Mouse (Mus musculus) urinary bladder, postnatal 25 days (tissue): Measurements from ENCODE around the gene Tnp1.

Experiments used
- DNase-seq: peaks from one replicate; pipeline ENCODE4 v3.0.0; 2022; ENCODE audit warnings: low spot score

Gene Tnp1

DNA sequence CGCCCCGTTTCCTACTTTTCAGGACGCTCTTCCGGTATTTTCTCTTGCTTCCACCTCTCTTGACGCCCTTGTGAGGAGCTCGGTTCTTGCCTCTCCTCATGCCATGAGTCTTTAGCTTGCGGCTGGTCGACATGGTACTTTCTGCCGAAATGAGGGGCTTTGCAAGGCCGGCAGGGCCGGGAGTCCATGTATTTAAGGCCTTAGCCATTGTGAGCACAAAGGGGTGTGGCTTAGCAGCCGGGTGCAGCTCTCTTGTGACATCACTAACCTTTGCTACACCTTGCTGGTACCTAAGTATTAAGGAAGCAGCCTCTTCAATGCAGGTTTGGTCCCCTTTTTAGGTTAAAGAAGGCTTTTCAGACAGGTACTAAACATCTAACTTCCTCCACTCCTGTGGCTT lies at the start of gene Tnp1:
TSS of gene Tnp1 (minus strand) at position 179 of the 400 bp plus-strand sequence.
- DNase-seq, result no peak

DNA sequence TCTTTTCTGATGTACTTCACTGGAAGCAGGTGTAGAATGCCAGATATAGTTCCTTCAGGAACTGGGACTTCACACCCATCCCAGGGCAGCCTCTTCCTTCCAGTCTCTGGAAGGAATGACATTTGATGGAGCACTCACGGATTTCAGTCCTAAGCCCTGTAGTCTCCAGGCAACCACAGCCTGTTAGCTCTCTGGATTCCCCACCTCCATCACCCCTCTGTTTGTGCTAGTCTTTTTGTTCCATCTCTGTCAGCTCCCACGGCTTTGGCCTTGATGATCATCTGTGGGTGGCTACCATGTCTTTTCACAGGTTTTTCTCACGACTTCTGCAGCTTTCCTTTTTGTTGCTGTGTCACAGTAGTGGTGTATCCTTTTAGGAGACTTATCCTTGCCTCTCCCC lies 48.6 kb upstream of the Tnp1 start:
- DNase-seq, result no peak

DNA sequence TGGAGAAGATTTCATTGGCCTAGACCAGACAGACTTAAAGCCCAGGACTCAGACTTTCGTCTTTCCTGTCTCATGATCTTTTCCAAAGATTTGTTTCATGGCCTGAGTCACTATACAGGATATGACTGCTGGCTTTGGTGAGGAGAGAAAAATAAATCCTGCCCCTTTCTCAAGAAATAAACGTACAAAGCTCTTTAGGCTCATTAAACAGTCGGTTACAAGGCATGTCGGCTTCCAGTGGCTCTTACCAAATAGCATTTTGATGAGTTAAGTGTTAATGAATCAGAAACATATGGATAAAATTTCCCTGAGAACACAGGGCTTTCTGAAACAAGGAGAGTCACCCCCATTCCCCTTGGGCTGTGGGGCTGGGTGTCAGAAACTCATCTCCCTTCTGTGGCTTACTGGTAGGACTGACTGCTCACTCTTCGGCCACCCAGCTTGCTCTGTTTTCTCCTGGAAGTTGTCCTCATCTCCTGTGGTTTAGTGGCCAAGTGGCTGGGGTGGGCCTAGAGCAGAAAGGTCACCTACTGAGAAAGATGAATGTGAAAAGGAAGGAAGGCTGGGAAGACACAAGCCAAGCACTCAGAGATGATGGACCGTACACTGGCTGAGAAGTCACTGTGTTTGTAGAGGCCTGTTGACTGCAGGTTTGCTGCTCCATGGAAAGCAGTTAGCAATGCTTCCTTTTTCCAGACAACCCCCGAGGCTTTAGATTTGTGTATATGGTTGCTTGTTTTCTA lies 46.0 kb upstream of the Tnp1 start:
- DNase-seq, result no peak

DNA sequence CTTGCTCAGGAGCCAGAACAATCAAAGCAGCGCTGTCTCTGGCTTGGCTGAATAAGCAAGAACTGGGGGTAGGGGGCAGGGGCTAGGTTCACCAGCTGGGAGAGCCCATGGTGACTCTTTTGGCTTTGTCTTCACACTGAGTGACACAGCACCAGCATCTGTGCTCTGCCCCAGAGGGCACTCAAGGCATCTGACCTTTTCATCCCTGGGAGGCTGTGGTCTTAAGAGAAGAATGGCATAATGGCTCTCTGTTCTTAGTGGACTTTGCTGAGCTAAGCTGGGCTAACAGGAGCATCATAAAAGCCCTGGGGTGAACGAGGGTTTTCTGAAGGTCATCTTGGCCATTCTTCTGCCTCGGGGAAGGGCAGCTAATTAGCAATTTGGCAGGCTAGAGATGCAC lies 44.6 kb upstream of the Tnp1 start:
- no peak for DNase-seq

DNA sequence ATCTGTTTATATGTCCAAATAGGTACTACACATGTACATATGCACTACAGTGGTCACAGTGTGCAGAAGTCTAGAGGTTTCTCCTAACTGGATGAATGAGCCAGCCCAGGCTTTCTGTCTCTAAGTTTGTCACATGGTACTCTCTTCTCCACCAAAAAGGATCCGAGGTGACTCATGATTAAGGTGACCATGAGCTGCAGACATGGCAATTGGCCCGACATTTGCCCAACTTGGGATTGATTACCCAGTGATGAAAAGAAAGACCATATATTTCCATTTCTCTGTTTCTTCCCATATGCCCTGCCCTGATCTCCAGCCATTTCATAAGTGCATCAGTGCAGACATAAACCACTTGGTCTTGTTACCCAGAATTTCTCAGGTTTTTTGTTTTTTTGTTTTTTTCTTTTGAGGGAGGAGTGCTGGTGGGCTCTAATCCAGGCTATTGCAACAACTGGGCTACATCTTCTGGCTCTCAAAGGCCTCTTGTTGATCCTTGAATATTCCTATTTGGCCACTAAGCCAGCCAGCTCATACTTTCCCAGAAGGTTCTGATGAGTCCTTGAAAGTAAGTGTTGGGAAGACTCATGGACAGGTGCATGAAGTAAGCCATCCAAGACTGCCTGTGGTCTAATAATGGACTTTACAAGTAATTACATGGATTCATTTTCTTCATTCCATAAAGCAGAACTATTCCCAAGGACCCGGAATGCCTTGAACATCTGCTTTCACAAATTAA lies 40.7 kb upstream of the Tnp1 start:
- DNase-seq, result no peak

DNA sequence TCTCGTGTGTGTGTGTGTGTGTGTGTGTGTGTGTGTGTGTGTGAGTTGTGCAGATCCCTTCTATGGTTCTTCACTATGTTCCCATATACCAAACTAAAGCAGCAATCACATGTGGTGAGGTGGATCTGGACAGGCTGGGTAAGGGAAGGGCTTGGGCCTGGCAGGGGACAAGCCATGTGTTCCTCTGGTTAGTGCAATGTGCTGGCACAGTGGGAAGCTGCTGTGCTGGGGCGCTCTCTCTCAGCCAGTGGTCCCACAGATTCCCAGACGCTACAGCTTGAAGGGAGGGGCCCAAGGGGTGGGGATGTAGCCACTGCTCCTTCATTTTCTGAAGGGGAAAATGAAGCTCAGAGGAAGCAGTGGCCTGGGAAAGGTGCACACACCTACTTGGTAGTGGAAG lies 40.1 kb upstream of the Tnp1 start:
- no peak for DNase-seq

DNA sequence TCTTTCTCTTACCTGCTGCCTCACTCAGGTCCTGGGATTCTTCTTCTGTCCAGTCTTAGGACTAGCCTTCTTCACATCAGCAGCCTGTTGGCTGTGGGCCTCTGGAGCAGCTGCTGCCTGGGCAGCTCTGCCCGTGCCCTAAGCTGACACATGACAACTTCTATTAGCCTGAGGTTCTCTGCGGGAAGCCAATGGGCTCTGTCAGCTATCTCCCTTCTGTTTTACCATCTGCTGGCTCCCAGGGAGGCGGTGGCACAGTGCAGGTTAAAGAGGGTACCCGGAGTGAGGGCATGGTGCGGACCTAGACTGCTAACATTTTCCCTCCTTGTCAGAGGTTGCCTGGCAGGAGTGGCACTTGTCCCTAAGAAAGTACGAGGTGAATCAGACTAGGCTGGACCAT lies 39.5 kb upstream of the Tnp1 start:
- DNase-seq, result no peak

DNA sequence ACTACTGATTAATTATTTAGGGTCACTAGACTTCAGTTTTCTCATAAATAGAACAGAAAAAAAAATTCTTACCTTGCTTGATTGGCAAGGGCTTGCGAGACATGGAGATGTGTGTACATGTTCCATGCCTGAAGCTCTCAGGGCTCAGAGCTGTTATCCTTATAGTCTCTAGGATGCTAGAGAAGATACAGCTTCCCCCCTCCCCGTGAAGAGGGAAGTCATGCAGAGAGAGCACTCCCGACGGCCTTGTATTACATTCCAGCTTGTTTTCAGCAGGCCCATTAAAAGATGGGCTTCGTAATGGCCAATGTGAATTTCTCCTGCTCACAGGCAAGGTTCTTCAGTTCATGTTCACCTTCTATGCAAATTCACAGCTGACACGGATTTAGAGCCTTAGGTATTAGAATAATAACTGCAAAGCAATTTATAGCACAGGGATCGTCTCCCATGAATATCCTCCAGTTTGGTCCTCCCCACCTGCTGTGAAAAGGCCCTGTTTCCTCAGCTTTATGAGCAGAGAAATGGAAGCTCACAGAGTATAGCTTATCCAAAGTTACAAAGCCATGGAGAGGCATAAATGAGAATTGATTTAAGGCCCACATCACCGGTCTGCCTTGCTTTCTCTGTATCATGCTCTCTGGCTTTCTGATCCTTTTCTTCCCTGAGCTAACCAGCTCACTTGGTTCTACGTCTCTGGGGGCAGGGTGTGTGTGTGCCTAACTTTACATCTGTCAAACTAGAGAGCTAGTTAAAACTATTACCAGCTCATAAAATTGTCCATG lies 38.0 kb upstream of the Tnp1 start:
- no peak for DNase-seq

DNA sequence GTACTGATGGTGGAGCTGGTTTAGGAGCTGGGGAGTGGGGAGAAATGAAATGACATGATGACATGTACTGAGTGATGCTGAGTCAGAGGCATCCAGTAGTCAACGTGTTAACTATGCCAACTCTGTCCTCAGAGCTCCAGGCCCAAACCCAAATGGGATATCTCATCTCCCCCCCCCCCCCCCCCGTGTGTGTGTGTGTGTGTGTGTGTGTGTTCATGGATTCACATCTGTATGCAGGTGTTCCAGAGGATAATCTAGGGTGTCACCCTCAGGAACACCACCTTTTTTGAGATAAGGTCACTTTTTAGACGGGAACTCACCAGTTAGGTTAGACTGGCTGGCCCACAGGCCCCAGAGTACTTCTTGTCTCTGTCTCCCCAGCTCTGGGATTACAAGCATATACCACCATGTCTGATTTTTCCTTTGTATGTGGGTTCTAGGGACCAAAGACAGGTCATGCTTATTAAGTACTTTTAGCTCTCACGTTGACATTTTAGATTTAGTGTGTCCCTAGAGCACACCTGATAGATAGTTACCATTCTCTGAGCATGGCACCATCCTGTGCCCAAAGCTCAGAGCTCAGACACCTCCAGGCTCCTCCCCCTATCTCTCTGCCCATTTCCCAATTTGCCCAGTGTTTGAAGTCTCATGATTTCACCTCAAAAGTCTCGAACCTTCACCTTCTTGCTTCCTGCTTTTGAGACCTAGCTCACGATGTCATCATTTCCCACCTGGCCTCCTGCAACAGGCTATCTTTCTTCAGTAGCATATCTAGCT lies 31.4 kb upstream of the Tnp1 start:
- DNase-seq, result no peak

DNA sequence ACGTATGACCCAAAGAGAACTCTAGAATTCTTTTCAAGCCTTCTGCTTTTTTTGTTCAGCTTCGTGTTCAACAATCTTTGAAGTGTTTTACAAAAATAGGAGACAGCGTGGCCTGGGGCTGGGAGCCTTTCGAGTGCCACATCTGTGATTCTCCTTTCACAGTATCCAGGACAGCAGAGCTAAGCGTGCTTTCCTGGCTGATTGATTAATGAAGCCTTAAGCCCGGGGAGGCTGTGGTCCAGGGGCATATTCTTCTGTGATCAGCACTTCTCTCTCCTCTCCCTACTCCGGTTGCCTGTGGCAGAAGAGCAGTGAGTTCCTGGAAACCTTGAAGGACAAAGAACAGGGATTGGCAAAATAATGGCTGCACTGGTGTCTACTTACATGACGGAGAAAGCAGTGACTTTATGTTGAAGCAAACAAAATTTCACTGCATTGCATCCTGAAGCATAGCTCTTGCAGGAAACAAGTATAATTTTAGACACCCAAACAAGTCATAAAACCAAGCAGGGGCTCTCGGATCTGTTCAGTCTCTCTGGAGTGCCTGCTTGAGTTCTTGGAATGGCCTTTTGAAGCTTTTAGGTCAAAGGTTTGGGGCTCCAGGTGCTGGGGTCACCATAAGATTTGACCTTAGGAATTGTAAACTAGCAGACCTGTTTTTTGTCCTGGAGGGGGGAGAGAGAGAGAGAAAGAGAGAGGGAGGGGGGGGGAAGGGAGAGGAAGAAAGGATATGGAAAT lies 30.4 kb upstream of the Tnp1 start:
- DNase-seq, result no peak

DNA sequence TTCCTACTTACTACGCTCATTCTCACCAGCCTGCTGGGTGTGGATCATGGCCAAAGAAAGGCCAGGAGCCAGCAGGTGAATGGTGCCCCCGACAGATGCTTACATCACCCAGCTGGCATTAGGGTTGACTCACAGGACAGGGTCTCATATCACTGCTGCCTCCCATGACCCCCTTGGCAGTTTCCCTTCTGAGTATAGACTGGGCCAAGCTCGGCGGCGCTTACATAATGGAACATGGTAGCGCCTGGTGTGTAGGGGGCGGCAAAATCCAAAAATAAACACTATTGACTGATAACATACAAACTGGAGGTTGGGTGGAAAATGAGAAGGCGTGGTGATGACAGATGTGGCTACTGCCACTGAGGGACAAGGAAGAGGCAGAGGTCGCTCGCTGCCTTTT lies 28.0 kb upstream of the Tnp1 start:
- DNase-seq, result no peak

DNA sequence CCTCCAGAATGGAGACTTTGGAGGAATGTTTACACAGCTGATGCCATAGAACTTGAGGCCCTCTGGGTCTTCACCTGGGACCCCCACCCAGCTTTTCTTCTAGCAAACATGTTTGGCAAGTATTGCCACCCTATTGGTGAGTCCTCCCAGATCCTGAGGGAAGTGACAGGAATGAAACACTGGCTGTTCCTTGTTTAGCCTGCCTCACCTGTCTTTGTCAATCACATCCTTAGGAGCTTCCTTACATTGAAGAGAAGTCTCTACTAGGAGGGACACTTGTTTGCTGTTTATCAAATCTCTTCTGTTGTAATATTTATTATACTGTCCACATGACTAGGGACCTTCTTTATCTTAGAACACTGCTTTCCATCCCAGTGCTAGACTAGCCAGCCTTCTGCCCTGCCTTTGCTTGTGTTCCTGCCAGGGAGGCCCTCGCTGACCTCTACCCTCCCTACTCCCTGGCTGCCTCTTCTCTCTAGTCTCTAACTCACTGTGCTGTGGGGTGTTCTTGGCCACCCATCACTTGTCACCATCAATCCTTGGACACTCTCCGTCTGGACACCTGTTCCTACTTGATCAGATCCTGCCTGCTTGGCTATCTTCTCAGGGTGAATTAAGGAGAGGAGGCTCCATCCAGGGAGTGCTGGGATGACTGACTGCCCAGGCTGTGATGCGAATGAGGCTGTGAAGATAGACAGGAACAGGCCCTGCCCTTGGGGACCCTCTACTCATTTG lies 25.1 kb upstream of the Tnp1 start:
- DNase-seq, result no peak

DNA sequence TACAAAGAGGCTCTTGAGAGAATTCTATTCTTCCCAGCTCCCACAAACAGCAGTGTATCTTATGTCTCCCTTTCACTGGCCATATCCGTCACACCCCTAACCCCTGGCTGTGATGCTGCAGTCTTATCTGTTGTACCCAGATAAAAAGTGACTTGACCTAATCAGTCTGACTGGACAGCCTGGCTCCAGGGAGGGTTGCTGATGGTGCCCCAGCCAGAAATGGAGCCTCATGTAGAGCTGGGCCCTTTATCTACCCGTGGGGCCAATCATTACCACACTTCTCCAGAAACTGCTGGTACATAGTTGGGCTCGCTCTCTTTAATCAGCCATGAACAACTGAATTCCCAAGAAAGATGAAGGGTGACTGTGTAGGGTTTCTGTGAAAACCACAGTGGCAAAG lies 22.8 kb upstream of the Tnp1 start:
- no peak for DNase-seq

DNA sequence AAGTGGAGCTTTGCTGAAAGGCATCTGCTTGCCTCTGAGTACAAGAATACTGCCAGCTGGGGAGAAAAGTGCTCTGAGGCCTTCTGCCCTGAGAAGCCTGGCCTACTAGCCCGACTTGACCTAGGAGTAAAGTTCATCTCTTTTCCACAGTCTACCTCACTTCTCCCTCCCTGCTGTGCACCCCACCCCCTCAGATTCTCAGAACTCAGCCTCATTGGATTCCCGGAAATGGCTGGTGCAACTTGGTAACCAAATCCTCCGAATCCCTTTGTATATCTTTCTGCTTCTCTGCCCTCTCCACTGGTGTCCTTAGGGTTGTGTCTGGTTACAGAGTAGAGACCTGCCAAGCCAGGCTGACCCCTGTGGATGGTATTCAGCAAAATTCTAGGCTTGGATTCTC lies 20.8 kb upstream of the Tnp1 start:
- no peak for DNase-seq

DNA sequence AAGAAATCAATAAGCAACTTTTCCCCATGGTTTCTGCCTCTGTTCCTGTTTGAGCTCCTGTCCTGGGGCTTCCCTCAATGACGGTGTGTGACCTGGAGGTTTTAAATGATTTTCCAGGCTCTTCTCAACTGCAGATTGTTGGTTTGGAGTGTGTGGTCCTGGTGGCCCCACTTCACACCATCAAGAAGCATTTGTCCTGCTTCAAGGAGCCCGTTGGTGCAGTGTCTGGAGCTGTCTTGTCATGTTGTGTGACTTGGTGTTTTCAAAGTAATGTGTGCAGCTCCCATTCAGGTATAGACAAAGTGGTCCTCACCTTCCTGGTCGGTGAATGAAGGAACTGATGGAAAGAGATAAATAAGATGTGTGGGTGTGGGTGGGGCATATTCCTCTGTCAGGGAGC lies 20.0 kb upstream of the Tnp1 start:
- DNase-seq, result no peak

DNA sequence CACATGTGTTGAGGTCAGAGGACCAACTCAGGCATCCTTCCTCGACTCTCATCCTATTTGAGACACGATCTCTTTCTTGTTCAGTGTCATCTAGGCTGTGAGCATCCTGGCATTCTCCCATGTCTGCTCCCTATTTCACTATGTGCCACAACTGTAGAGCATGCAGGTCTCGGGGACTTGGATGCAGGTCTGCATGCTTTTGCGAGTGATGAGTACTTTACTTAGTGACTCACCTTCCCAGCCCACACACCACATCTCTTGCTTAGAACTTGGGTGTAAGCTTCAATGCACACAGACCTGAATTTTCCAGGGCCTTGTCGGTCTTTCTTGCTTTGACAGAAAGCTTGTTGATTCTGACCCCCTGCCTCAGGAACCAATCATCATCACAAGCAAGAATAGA lies 16.8 kb upstream of the Tnp1 start:
- DNase-seq, result no peak

DNA sequence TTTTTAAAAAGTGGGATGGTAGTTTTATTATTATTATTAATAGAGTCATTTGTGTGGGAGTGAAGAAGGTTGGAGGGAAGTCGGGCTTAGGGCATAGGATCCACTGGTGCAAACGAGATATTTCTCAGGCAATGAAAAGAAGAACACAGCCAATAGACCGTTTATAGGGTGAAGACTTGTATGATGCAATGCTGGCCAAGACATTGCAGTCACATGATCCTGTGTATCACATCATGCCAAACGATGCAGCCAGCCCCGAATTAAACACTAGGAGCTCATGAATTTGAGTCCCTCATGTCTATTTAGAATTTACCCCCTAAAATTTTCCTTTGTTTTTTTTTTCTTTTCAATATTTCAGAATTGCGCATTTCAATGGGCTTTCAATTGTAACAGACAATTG lies 13.0 kb upstream of the Tnp1 start:
- no peak for DNase-seq

DNA sequence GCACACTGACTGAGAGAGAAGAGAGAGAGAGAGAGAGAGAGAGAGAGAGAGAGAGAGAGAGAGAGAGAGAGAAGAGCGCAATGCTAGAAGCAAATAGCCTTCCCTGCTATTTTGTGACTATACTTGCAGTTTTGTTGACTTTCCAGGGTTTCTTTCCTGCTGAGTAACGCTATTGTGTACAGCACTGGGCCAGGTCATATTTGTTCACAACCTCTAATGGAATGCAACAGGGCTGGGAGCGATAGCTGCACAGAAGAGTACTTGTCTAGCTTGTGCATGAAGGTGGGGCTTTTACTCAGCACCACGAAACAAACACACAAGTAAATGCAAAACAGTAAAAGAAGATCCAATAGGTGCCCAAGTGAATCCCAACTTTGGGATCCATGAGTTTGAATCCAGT lies 11.7 kb upstream of the Tnp1 start:
- no peak for DNase-seq

DNA sequence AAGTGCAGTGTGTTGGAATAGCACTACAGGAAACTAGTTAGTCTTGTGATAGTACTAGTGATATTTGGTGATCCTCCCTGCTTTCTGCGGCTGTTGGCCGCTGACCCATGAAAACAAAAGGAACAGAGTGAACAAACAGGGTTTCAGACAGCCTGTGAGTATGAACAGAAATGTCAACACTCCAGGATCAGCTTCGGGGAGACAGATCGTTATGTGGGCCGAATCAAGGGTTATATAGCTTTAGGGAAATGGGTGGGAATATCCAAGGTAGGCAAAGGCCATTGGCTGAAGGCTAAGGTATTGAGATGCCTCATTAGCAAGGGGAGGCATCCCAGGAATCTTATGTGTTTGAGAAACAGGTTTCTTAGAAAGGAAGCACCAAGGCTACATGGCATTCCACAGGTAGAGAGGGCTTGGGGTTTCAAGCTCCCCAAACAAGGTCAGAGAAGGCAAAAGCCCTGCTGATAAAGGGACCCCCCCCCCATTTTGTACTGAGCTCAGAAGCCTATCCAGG lies 11.1 kb upstream of the Tnp1 start:
- DNase-seq, result no peak

DNA sequence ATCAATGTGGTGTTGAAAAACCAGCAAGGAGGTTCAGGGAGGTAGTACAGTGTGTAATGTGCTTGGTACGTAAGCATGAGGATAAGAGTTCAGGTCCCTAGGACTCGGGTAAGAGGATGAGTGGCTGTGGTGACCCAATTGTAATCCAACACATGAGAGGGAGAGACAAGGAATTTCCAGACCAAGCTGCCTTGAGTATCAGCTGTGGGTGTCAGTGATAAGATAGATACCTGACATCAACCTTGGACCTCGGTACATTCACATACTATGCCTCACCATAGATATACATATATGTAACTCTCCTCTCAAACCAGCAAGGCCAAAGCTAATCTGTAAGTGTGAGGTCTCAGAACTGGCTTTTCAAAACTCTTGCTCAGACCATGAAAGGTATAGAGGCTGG lies 10.4 kb upstream of the Tnp1 start:
- no peak for DNase-seq

DNA sequence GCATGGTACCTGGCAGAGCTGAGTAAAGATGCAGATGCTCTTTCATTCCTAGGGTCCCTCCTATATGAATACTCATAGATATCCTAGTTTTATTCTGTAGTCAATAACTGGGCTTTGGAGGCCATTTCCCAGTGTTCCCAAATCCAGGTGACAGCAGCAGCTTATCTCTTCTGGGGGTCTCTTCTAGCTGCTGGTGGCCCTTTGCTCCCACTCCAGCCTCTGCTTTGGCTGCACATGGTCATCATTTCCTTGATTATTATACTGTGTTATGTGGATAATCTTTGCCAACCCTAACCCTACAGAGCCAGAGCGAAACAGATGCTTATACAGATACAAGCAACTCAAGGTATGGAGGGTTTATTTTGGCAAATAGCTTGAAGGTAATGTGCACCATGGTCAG lies 8.9 kb downstream of the Tnp1 start:
- DNase-seq, result no peak
